Mouse (Mus musculus) spleen, adult 2 months (tissue): ENCODE results near the gene Rcor1.

ENCODE experiments used
- CTCF ChIP-seq: fragments of 200-500 bp; IDR thresholded peaks from 2 replicates; pipeline ENCODE4 v1.5.1; 2011; ENCODE audit warnings: mild to moderate bottlenecking, inconsistent platforms; ENCODE audit not compliant: insufficient read depth, insufficient read length, insufficient replicate concordance; ENCODE audit errors: extremely low read depth
- POLR2A ChIP-seq: fragments of 200-500 bp; IDR thresholded peaks from 2 replicates; pipeline ENCODE4 v1.6.1; 2011; ENCODE audit warnings: low read depth, low read length, inconsistent platforms

GRCm38 (mm10) chr12:111005803-111006202, 33.3 kb upstream of the Rcor1 start:
- TF ChIP-seq CTCF: no peak
- TF ChIP-seq POLR2A: no peak
